Mouse (Mus musculus): ENCODE measurements around the gene Hs1bp3. TPM values are rescaled to one million over a fixed set of nuclear protein-coding genes. Genes with fewer than 3 reads are reported as not detected.

Gene Hs1bp3
- 3.8 and 5.2 TPM in 2 replicates for polyA plus RNA-seq (2015; fragmentation: Nextera tagmentation; extraction: Ambion mirVana)

GRCm38 (mm10) chr12:8313270-8313771 lies at the start of gene Hs1bp3:
TSS of gene Hs1bp3 (plus strand) at chr12:8313432.

DNA sequence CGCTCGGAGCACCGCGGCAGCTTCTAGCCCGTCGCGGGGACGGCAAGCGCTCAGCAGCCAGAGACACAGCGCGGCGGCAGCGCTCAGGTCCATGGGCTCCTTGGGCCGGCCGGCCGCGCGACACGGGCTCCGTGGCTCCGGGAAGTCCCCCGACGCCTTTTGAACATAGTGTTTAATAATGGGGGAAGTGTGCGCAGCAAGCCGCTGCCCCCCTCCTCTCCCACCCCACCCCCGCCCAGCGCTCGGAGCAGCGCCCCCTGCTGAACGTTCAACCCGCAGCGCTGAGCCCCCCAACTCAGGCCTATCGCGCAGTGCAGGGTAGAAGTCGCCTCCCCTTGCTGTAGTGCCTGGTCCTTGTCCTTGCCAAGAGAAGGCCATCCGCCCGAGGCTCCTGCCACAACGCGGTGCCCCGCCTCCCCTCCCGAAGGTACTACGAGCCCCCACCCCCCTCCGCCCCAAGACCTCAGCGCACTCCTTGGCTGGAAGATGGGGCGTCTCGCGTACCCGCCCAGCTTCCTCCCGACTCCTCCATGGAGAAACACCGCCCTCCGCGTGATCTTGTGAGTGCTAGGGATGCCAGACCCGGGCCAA lies 11.3 kb upstream of the Hs1bp3 start, which contains the start of gene Gdf7:
TSS of gene Gdf7 (minus strand) at position 114 of the 591 bp plus-strand sequence.

Other genes with a start within 250 kb of the Hs1bp3 start
- 35.8 and 39.9 TPM in 2 replicates for gene Ldah, start 105.3 kb upstream of the Hs1bp3 start, polyA plus RNA-seq (2015; fragmentation: Nextera tagmentation; extraction: Ambion mirVana)
- not detected in 2 replicates for gene Gdf7, start 11.5 kb upstream of the Hs1bp3 start, polyA plus RNA-seq (2015; fragmentation: Nextera tagmentation; extraction: Ambion mirVana)
- 18.9 and 21.3 TPM in 2 replicates for gene Rhob, start 186.6 kb downstream of the Hs1bp3 start, polyA plus RNA-seq (2015; fragmentation: Nextera tagmentation; extraction: Ambion mirVana)